Mouse (Mus musculus): ENCODE data around the gene AC170998.1. TPM values are rescaled to one million over a fixed set of nuclear protein-coding genes. Genes with fewer than 3 reads are reported as not detected.

The AC170998.1 gene
- polyA plus RNA-seq, 1 experiment from 2014 or later = 0.95 TPM

- Histone ChIP-seq H3K4me1 (ENCODE audit: control insufficient read depth, insufficient read depth, low read length) (no peaks in the 10 kb centered on the region), H3K4me2 (ENCODE audit: low read depth) (no peak overlapping the region), H3K36me3 (ENCODE audit: control insufficient read depth, insufficient read depth, low read length) (peaks cover 15% of the 10 kb centered on the region), H3K9ac (ENCODE audit: low read length) (no peak overlapping the region), H3K9me3 (ENCODE audit: control insufficient read depth, low read length) (no peaks in the 10 kb centered on the region), H3K27ac (ENCODE audit: low read depth, low read length) (no peak overlapping the region), H3K27me3 (ENCODE audit: control insufficient read depth, insufficient read depth, low read length) (no peaks in the 10 kb centered on the region), H3K4me3 (ENCODE audit: low read depth, low read length) (no peak overlapping the region)
- no peak for DNase-seq (ENCODE audit: low spot score)
- 92% methylated on average over 6 of the region's 6 CpGs for WGBS
- no peak for ATAC-seq (ENCODE audit: insufficient read depth, low FRiP score, low TSS enrichment)
Measured at GRCm38 (mm10) chr17:28735317-28736105, 9.6 kb downstream of the AC170998.1 start.

DNA sequence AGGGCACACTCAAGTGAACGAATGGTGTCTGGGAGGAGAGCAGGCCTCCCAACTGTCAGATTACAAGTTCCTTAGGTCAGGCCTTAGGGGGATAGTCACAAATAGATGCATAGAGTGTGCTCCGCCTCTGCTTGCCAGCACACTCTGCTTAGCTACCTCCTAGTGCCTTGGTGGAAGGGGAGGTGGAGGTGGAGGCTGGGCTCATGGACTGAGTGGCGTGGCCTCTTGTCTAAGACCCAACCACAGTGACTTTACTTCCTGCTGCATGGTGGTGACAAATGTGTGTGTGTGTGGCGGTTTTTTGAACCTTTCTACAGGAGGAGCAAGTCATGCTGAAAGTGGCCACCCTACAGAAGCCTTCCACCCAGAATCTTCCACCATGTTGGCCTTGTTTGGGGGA lies 10.6 kb downstream of the AC170998.1 start:
- DNase-seq (ENCODE audit: low spot score) (no peak), ATAC-seq (ENCODE audit: insufficient read depth, low FRiP score, low TSS enrichment) (no peak)
- Histone ChIP-seq H3K4me2 (ENCODE audit: low read depth) (no peak overlapping the region), H3K4me3 (ENCODE audit: low read depth, low read length) (no peak overlapping the region), H3K9me3 (ENCODE audit: control insufficient read depth, low read length) (no peaks in the 10 kb centered on the region), H3K4me1 (ENCODE audit: control insufficient read depth, insufficient read depth, low read length) (no peaks in the 10 kb centered on the region), H3K27ac (ENCODE audit: low read depth, low read length) (no peak overlapping the region), H3K9ac (ENCODE audit: low read length) (no peak overlapping the region), H3K27me3 (ENCODE audit: control insufficient read depth, insufficient read depth, low read length) (no peaks in the 10 kb centered on the region), H3K36me3 (ENCODE audit: control insufficient read depth, insufficient read depth, low read length) (peaks cover 10% of the 10 kb centered on the region)
- 83% methylated on average over 4 of the region's 4 CpGs for WGBS

GRCm38 (mm10) chr17:28737973-28738372 lies 12.1 kb downstream of the AC170998.1 start:
- Histone ChIP-seq H3K9ac (ENCODE audit: low read length) (no peak overlapping the region), H3K4me2 (ENCODE audit: low read depth) (no peak overlapping the region), H3K4me3 (ENCODE audit: low read depth, low read length) (no peak overlapping the region), H3K4me1 (ENCODE audit: control insufficient read depth, insufficient read depth, low read length) (no peaks in the 10 kb centered on the region), H3K27ac (ENCODE audit: low read depth, low read length) (no peak overlapping the region), H3K9me3 (ENCODE audit: control insufficient read depth, low read length) (no peaks in the 10 kb centered on the region), H3K27me3 (ENCODE audit: control insufficient read depth, insufficient read depth, low read length) (no peaks in the 10 kb centered on the region), H3K36me3 (ENCODE audit: control insufficient read depth, insufficient read depth, low read length) (peaks cover 14% of the 10 kb centered on the region)
- DNase-seq (ENCODE audit: low spot score) = no peak
- WGBS = 89% methylated on average over 4 of the region's 4 CpGs
- ATAC-seq (ENCODE audit: insufficient read depth, low FRiP score, low TSS enrichment) = no peak

GRCm38 (mm10) chr17:28739244-28739643 lies 13.4 kb downstream of the AC170998.1 start:
- WGBS = 95% methylated on average over 6 of the region's 6 CpGs
- Histone ChIP-seq H3K9me3 (ENCODE audit: control insufficient read depth, low read length) (no peaks in the 10 kb centered on the region), H3K4me3 (ENCODE audit: low read depth, low read length) (no peak overlapping the region), H3K9ac (ENCODE audit: low read length) (no peak overlapping the region), H3K27me3 (ENCODE audit: control insufficient read depth, insufficient read depth, low read length) (no peaks in the 10 kb centered on the region), H3K4me1 (ENCODE audit: control insufficient read depth, insufficient read depth, low read length) (no peaks in the 10 kb centered on the region), H3K4me2 (ENCODE audit: low read depth) (no peak overlapping the region), H3K27ac (ENCODE audit: low read depth, low read length) (no peak overlapping the region), H3K36me3 (ENCODE audit: control insufficient read depth, insufficient read depth, low read length) (peaks cover 14% of the 10 kb centered on the region)
- ATAC-seq (ENCODE audit: insufficient read depth, low FRiP score, low TSS enrichment) (no peak), DNase-seq (ENCODE audit: low spot score) (no peak)

DNA sequence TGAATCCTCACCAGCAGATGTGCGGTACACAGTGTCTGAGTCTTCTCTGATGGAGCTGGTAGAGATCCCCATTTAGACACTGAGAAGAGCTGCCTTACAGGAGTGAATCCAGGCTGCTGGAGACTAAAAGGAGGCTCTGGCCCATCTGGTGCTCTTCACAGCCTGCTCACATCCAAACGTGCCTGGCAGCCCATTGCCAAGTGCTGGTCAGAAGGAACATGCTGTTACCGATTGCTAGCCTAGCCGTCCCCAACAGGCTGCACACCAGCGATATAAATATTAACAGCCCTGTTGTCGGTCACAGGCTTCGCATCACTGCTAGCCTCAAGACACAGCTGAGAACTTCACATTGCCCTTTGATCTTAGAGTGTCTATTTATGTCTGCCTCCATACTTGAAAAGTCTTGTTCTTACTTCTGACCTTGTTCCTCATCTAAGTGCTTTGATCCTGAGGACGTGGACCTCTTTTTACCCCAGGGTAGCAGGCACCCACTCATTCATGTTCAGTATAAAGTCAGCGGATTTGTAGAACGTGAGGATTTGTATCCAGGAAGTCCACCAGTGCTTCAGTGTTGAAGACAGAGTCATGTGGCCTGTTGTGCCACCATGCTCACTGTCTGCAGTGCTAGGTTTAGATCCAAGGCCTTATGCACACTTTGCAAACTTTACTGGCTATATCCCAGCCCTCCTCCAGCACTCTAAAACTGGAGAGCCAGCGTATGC lies 17.4 kb downstream of the AC170998.1 start:
- Histone ChIP-seq H3K9ac (ENCODE audit: low read length) (no peak overlapping the region), H3K27me3 (ENCODE audit: control insufficient read depth, insufficient read depth, low read length) (no peaks in the 10 kb centered on the region), H3K4me3 (ENCODE audit: low read depth, low read length) (no peak overlapping the region), H3K36me3 (ENCODE audit: control insufficient read depth, insufficient read depth, low read length) (peaks cover 17% of the 10 kb centered on the region), H3K4me1 (ENCODE audit: control insufficient read depth, insufficient read depth, low read length) (no peaks in the 10 kb centered on the region), H3K4me2 (ENCODE audit: low read depth) (no peak overlapping the region), H3K27ac (ENCODE audit: low read depth, low read length) (no peak overlapping the region), H3K9me3 (ENCODE audit: control insufficient read depth, low read length) (no peaks in the 10 kb centered on the region)
- DNase-seq (ENCODE audit: low spot score) (no peak), ATAC-seq (ENCODE audit: insufficient read depth, low FRiP score, low TSS enrichment) (no peak)
- 92% methylated on average over 11 of the region's 11 CpGs for WGBS

DNA sequence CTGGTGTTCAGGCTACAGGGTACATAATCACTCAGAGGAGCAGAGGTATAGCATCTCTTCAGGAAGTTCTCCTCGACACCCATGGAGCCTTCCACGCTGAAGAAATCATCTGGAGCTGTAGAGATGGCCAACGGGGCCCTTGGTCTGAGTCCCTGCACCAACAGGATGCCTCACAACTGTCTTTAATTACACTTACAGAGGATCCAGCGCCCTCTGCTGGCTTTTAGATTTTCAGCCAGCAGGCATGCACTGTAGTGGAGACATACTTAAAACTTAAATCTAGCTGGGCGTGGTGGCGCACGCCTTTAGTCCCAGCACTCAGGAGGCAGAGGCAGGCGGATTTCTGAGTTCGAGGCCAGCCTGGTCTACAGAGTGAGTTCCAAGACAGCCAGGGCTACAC lies 18.0 kb downstream of the AC170998.1 start:
- no peak for ATAC-seq (ENCODE audit: insufficient read depth, low FRiP score, low TSS enrichment)
- H3K4me2 ChIP-seq (ENCODE audit: low read depth) = no peak overlapping the region
- H3K36me3 ChIP-seq (ENCODE audit: control insufficient read depth, insufficient read depth, low read length) = peaks cover 18% of the 10 kb centered on the region
- H3K4me1 ChIP-seq (ENCODE audit: control insufficient read depth, insufficient read depth, low read length) = no peaks in the 10 kb centered on the region
- no peaks in the 10 kb centered on the region for H3K9me3 ChIP-seq (ENCODE audit: control insufficient read depth, low read length)
- H3K27ac ChIP-seq (ENCODE audit: low read depth, low read length) = no peak overlapping the region
- H3K9ac ChIP-seq (ENCODE audit: low read length) = no peak overlapping the region
- no peak overlapping the region for H3K4me3 ChIP-seq (ENCODE audit: low read depth, low read length)
- 90% methylated on average over 9 of the region's 9 CpGs for WGBS
- H3K27me3 ChIP-seq (ENCODE audit: control insufficient read depth, insufficient read depth, low read length) = no peaks in the 10 kb centered on the region
- DNase-seq (ENCODE audit: low spot score) = no peak

DNA sequence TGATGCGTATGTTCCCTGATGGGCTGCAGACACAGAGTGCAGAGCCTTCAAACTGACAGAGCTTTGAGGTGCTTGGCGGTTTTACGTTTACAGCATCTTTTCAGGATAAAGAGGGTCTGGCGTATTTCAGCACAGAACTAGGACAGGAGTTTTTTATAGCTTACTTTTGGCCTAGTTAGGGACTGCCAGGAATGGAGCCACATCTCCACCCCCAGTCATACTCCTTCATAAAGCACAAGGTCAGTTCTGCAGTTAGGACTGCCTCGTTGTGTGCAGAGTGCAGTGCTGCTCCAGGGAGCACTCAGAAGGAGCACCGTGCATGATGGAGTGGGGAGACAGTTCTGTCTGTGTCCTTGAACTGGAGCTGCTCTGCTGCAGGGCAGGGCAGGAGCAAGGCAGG lies 19.9 kb downstream of the AC170998.1 start:
- Histone ChIP-seq H3K27ac (ENCODE audit: low read depth, low read length) (no peak overlapping the region), H3K4me2 (ENCODE audit: low read depth) (no peak overlapping the region), H3K4me3 (ENCODE audit: low read depth, low read length) (no peak overlapping the region), H3K36me3 (ENCODE audit: control insufficient read depth, insufficient read depth, low read length) (peaks cover 14% of the 10 kb centered on the region), H3K9ac (ENCODE audit: low read length) (no peak overlapping the region), H3K27me3 (ENCODE audit: control insufficient read depth, insufficient read depth, low read length) (no peaks in the 10 kb centered on the region), H3K4me1 (ENCODE audit: control insufficient read depth, insufficient read depth, low read length) (no peaks in the 10 kb centered on the region), H3K9me3 (ENCODE audit: control insufficient read depth, low read length) (no peaks in the 10 kb centered on the region)
- ATAC-seq (ENCODE audit: insufficient read depth, low FRiP score, low TSS enrichment) (no peak), DNase-seq (ENCODE audit: low spot score) (no peak)
- 91% methylated on average over 6 of the region's 6 CpGs for WGBS

DNA sequence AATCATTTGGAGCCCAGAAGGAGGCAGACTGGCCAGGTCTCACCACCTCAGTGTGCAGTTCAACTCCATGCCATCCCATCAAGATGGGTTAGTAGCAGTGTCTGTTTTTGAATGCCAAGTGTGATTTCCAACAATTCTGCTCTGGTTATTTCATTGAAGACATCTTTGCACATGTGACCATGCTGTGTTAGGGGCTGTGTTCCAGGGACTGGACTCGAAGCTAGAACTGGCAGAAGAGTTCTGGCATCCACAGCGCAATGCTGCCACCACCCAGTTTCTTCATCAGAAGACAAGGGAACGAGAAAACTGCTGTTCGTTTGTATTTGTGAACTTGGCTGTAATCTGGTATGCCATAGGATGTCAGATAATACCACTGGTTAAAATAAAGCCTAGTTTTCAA lies 22.1 kb downstream of the AC170998.1 start:
- WGBS = 97% methylated on average over 4 of the region's 4 CpGs
- H3K36me3 ChIP-seq (ENCODE audit: control insufficient read depth, insufficient read depth, low read length) = peaks cover 8% of the 10 kb centered on the region

GRCm38 (mm10) chr17:28750580-28750979 lies 24.7 kb downstream of the AC170998.1 start:
- H3K4me2 ChIP-seq (ENCODE audit: low read depth) = no peak overlapping the region
- H3K27me3 ChIP-seq (ENCODE audit: control insufficient read depth, insufficient read depth, low read length) = no peaks in the 10 kb centered on the region
- no peak overlapping the region for H3K27ac ChIP-seq (ENCODE audit: low read depth, low read length)
- H3K9ac ChIP-seq (ENCODE audit: low read length) = no peak overlapping the region
- no peaks in the 10 kb centered on the region for H3K9me3 ChIP-seq (ENCODE audit: control insufficient read depth, low read length)
- 86% methylated on average over 6 of the region's 6 CpGs for WGBS
- ATAC-seq (ENCODE audit: insufficient read depth, low FRiP score, low TSS enrichment) (no peak), DNase-seq (ENCODE audit: low spot score) (no peak)
- no peak overlapping the region for H3K4me3 ChIP-seq (ENCODE audit: low read depth, low read length)
- no peaks in the 10 kb centered on the region for H3K4me1 ChIP-seq (ENCODE audit: control insufficient read depth, insufficient read depth, low read length)
- H3K36me3 ChIP-seq (ENCODE audit: control insufficient read depth, insufficient read depth, low read length) = peaks cover 8% of the 10 kb centered on the region; the same call in 1 of the 2 replicates

More for the DNA sequence above, 22.1 kb downstream of the AC170998.1 start:
- Histone ChIP-seq H3K4me1 (ENCODE audit: control insufficient read depth, insufficient read depth, low read length) (no peaks in the 10 kb centered on the region), H3K27me3 (ENCODE audit: control insufficient read depth, insufficient read depth, low read length) (no peaks in the 10 kb centered on the region), H3K27ac (ENCODE audit: low read depth, low read length) (no peak overlapping the region), H3K4me3 (ENCODE audit: low read depth, low read length) (no peak overlapping the region), H3K9ac (ENCODE audit: low read length) (no peak overlapping the region), H3K9me3 (ENCODE audit: control insufficient read depth, low read length) (no peaks in the 10 kb centered on the region), H3K4me2 (ENCODE audit: low read depth) (no peak overlapping the region)
- DNase-seq (ENCODE audit: low spot score) = no peak
- no peak for ATAC-seq (ENCODE audit: insufficient read depth, low FRiP score, low TSS enrichment)

Measured in neural tube, embryonic 11.5 days (tissue).